Mouse (Mus musculus) ES-E14 (cell line): Measurements from ENCODE around the gene Tvp23a.

Experiments used
- HCFC1 ChIP-seq: IDR thresholded peaks from 2 replicates; pipeline ENCODE4 v1.6.1; 2012; ENCODE audit warnings: low read length, inconsistent platforms, borderline replicate concordance; ENCODE audit not compliant: insufficient read depth
- MAFK ChIP-seq: IDR thresholded peaks from 2 replicates; pipeline ENCODE4 v1.6.1; 2014; ENCODE audit warnings: mild to moderate bottlenecking, low read depth, low read length, inconsistent platforms; ENCODE audit not compliant: insufficient read depth
- ZC3H11A ChIP-seq: IDR thresholded peaks from 2 replicates; pipeline ENCODE4 v1.6.1; 2012; ENCODE audit warnings: low read depth, mild to moderate bottlenecking, inconsistent platforms, low read length, borderline replicate concordance
- ZNF384 ChIP-seq: IDR thresholded peaks from 2 replicates; pipeline ENCODE4 v1.6.1; 2012; ENCODE audit warnings: low read depth, low read length, inconsistent platforms

DNA sequence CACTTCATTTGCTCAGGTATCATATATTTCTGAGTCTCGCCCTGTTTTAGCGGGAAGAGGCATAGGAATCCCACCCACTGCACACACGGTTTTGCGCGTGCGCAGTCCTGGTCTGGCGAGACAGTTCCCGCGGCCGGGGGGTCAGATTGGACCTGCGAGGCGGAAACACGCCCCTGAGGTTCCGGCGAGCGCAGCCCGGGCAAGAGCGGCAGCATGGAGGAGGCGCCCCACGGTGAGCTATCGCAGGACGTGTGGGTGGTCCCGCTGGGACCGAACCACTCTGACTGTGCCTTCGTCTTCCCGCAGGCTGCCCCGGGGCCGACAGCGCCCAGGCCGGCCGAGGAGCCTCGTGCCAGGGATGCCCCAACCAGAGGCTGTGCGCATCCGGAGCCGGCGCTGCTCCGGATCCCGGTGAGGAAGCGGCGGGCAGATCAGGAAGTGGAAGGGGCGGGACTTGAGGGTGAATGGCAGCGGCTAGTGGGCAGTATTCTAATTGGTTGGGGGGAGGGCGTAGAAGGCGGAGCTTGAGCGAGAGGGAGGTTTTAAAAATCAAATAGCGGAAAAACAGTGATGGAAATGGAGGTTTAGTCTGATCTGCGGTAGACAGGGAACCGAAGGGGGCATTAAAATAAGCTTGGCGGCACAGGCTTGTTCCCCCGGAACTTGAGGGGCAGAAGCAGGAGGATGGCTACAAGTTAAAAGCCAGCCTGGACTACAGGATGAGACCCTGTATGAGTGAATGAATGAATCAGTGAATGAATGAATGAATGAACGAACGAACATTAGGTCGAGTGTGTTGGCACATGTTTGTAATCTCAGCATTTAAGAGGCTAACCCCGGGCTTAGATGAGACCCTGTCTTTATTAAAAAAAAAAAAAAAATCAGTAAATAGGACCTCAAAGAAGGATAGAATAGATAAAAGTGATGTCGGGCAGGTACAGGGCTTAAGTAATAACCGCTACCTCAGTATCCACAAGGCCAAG is 35.1 kb downstream of the Tvp23a start, which contains the start of gene Nubp1:
- TF ChIP-seq MAFK, result no peak
- TF ChIP-seq ZC3H11A, result no peak
- no peak for TF ChIP-seq ZNF384
- TF ChIP-seq HCFC1, result peak; percentile 77
